Mouse (Mus musculus): ENCODE results near the gene N4bp2l2.
A peak's percentile ranks its signal among the peaks of the same experiment; 100 is the strongest.

The N4bp2l2 gene

GRCm38 (mm10) chr5:150597088-150597487 is 68.9 kb downstream of the N4bp2l2 start, which contains the start of gene N4bp2l1:
Gene N4bp2l1 (minus strand): TSS chr5:150597188.
- DNase-seq (ENCODE audit: low spot score) = no peak

DNA sequence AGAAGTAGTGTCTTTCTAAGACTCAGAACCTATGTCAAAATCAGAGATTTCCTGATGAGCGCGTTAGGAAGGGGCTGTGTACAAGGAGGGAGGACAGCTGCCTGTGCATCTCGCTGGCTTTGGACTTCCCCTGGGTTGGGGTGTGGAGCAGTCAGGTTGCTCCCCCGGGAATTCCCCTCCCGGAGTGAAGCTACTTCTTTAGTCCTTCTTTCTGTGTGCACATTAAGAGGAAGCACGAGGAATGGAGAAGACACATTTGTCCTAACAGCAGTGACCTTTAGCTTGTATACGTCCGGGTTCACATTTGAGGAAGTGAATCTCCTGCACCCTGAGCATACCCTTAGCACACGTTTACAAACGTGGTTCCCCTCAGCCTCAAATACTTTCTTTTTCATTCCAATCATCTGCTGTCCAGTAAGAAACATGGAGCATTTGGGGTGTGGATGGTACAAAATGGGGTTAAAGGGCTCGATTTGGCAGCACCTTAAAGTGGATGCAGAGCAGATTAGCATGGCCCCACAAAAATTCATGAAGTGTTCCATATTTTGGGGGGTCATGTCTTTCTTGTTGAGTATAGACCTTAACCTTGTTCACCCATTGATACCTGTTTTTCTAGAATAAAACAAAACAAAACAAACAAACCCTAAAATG is 70.5 kb downstream of the N4bp2l2 start:
- peak; percentile 22 for DNase-seq (ENCODE audit: low spot score)

DNA sequence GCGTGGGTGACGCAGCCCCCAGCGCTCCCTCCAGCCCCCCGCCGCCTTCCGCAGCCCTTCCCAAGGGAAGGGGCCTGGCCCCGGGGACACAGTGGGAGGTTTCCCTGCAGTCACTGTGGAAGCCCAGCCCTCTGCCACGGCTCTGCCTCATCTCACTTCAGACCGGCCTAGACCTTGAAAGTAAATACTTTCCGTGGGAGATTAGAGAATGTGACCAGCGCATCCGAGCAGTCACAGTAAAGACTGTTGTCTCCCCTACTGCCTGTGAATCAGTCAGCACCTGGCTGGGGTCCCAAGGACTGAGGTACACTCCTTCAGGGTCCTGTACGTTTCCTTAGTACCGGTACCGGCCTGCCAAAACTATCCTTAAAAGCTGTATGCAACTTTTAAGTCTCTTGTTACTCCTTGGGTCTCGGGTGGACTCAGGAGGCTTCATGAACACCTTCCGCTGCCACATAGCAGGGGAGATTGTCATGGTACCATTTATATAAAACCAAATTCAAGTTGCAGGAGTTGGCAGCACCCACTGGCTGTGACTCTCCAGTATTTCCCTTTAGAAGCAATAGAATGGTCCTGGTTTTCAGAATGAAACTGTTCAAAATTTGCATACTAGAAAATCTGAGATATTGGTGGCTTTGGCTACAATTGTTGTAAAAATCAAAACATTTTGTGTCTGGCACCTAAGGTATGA is 71.2 kb downstream of the N4bp2l2 start:
- no peak for DNase-seq (ENCODE audit: low spot score)

DNA sequence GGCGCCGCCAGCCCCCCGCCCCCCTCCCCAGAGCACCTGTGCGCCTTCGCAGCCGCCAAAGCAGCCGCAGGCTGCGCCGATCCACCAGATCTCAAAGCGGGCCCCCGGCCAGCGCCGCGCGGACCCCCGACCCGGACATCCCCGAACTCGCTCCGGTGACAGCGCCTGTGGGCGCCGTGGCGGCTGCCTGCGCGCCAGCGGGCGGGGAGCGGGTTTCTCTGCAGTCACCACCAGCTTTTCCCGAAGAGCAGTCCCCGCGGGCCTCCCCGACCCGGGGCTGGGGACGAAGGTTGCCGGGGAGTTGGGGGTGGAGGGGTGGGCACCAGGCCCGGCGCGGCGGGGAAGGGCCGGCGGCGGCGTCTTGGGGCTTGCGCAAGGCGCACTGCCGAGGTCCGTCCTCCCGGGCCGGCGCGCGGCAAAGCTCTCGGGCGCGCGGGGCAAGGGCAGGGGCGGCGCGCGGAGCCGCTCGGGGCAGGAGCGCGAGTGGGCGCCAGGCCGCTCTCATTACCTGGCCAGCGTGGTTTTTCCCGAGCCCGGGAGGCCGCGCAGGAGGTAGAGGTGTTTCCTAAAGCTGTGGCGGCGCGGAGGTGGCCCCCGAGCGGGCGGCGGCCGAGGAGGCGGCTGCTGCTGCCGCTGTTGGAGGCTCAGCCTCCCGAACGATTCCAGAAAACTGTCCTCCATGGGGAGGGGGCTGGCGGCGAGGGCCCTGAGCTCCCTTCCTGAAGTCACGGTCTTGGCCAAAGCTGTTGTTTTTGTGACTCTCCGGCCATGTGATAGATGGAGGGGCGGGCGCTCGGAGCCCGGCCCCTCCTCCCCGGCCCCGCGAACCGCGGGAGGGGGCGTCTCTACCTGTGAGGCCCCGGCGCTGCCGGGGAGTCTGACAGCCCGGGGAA is 72.0 kb downstream of the N4bp2l2 start:
- DNase-seq (ENCODE audit: low spot score) = peak; percentile 68

DNA sequence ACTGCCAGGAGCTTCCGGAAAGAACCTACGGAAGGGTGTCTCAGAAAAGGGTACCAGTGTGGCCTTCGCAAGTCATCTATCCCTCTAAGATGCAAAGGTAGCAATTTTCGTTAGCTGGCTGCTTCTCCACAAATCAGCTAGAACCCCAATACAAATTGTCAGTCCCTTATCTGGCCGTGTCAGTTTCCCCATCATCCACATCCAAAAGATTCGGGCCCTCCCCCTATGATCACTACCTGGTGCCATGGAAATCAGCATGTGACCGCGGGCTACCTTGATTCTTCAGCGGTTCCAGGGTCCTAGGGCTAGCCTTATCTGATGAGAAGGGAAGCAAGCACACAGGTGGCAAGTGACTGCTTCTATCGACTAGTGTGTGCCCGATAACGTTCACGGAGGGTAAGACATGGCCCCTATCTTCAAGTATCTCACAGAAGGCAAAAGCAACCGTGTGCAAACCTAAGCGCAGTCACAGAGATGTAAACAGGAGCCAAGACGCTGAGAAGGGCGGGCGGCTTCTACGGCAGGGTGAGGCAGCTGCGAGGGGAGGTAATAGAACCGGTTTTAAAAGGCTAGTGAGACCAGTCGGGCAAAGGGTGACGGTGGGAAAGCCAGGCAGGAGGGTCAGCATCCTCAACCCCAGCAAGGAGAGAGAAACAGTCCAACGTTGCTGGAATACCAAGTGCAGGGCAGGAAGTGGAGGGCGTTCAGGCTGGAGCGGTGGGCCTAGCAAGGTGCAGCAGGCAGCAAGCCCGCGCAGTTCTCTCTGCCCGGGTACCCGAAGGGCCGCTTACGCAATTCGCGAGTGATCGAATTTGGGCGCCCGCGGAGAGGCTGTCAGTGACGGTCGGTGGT is 72.9 kb downstream of the N4bp2l2 start:
- peak; percentile 68 for DNase-seq (ENCODE audit: low spot score)

- DNase-seq (ENCODE audit: low spot score) = peak; percentile 34
These were observed 73.6 kb downstream of the N4bp2l2 start for GRCm38 (mm10) chr5:150592186-150592903.

DNA sequence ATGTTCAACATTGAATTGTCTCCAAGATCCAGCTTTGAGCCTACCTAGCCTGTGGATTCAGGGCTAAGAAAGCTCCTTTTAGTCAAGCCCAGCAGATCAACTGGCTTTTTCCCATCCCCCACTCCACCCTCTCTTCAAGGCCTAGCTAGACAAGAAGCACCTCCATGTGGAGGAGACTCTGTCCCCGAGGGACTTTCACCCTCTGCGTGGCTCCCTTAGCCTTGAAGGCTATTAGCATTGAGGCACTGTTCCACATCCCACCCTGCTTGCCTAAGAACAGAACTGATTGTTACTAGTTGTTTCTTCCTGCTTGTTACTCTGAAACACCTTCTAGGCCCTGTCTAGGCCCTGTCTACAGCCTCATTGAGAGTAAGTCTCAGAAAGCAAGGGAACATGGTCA is 76.0 kb downstream of the N4bp2l2 start:
- DNase-seq (ENCODE audit: low spot score) = no peak

GRCm38 (mm10) chr5:150584337-150584729 is 81.7 kb downstream of the N4bp2l2 start:
- no peak for DNase-seq (ENCODE audit: low spot score)

DNA sequence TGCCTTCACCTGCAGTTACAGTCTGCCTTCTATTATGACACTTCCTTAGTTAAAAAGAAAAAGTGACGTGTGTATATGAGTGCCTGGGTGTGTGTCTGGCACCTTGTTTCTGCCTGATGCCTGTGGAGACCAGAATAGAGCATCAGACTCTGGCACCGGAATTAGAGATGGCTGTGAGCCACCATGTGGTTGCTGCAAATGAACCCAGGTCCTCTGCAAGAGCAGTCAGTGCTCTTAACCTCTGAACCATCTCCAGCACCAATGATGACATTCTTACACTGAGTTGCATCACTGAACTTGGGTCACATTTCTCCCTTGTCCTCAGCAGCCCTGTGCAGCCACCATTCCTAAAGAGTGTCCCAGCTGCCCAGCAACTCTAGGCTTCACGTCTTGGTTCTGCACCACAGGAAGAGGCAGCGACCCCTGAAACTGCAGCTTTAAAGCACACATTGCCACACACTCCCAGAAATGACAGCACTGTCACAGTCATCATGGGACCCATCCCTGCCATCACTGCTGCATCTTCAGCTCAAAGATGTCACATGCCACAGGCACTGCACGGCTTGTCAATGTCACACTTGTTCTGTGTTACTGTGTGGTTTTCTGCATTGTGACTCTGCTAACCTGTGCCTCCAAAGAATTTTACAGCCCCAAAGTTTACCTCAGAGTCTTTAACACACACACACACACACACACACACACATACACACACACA is 82.2 kb downstream of the N4bp2l2 start:
- DNase-seq (ENCODE audit: low spot score) = peak; percentile 53

DNA sequence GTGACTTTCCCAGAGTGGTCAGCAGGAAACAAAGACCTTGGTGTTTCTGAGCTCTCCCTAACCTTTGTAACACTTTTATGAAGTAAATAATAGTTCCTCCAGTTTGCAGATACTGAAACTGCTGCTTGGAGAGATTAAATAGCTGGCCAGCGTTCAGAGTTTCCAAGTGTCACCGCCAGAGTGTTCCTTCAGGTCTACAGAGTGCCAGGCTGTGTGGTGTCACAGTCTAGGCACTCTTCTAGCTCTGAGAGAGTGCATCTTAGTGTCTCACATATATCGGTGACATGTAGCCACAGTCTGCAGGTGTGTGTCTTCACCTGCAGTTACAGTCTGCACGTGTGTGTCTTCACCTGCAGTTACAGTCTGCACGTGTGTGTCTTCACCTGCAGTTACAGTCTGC is 82.8 kb downstream of the N4bp2l2 start:
- DNase-seq (ENCODE audit: low spot score) = no peak

- DNase-seq (ENCODE audit: low spot score) = no peak
These were observed 84.8 kb downstream of the N4bp2l2 start for GRCm38 (mm10) chr5:150581180-150581579.

- DNase-seq (ENCODE audit: low spot score) = no peak
These were observed 87.3 kb downstream of the N4bp2l2 start for GRCm38 (mm10) chr5:150578613-150579171.

DNA sequence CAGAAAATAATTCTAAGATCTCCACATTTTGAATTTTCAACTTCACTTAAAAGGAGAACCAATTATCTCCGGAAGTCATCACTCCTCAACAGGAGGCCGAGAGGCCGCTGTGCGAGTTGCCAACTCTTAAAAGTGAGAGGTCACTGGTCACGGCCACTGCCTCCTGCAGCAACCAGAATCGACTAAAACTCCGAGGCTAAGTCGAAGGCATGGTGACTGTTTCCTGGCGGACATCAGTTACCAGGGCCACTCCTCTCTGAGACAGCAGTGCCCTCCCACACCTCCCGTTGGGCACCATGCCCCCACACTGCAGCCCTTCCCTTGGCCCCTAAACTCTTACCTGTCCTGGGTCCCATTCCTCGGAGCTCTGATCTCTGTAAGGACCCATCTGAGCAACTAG is 89.2 kb downstream of the N4bp2l2 start:
- DNase-seq (ENCODE audit: low spot score) = no peak

DNA sequence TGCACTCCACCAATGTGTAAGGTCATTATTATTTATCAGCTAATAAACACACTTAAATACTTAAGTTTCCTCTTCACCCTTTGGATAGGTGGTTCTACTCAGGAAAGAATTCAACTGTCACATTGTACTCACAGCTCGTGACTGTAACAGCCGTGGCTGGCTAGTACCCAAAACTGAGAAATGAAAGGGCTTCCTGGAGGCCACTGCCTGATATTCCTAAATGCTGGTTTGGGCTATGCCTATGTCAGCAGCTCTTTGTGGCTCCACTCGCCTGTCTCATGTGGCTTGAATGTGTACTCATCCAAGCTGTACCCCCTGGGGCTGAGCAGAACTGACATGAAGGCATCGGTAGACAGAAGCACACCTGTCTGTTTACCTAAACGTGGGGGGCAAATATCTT is 91.1 kb downstream of the N4bp2l2 start:
- DNase-seq (ENCODE audit: low spot score) = no peak

- DNase-seq (ENCODE audit: low spot score) = no peak
These were observed 91.6 kb downstream of the N4bp2l2 start for GRCm38 (mm10) chr5:150574403-150574802.

- DNase-seq (ENCODE audit: low spot score) = no peak
These were observed 95.3 kb downstream of the N4bp2l2 start for GRCm38 (mm10) chr5:150570496-150571219.

DNA sequence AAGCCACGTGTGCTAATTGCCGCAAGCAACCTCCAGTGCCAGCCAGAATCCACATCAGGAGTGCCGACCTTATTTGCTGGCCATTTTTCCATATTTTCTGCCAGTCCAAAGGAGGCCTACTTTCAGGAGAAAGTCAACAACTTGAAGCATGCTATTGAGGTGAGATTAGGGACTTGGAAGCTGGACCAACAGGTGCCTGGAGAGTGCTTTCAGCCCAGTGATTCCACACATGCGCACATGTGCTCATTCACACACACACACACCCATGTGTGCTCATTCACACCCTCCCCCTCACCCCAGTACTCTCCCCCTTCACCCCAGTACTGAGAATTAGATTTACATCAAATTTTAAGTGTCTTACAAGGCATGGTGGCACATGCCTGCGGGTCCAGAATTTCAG is 99.0 kb downstream of the N4bp2l2 start:
- no peak for DNase-seq (ENCODE audit: low spot score)

- DNase-seq (ENCODE audit: low spot score) = no peak
These were observed 99.8 kb downstream of the N4bp2l2 start for GRCm38 (mm10) chr5:150566226-150566625.

GRCm38 (mm10) chr5:150564426-150564825 is 101.6 kb downstream of the N4bp2l2 start:
- DNase-seq (ENCODE audit: low spot score) = no peak
